ENCODE assay signal across 30 mouse cellular contexts in genomic region chr2:60893042-60893441, GRCm38 (mm10).
A peak's percentile ranks its signal among the peaks of the same experiment; 100 is the strongest.
DNase-seq lines count a peak whose midpoint lies in the region; ATAC-seq and TF ChIP-seq lines count a peak whose summit lies in the region.
"Had no signal": no experiment of that assay in that cellular context is flagged by ENCODE, and none has a peak within 500 bp of the region (broad histone marks: within the 10 kb centered on the region; RNA-seq: fewer than 3 reads in every experiment).

No protein-coding gene starts in this region.

- H3K4me1 ChIP-seq in heart, postnatal 0 days (ENCODE audit: control insufficient read depth, insufficient read depth), result peaks cover 6% of the 10 kb centered on the region; the same call in 1 of the 2 replicates
- H3K4me1 ChIP-seq in liver, embryonic 16.5 days (ENCODE audit: control insufficient read depth, low read depth, low read length), result no peaks in the 10 kb centered on the region; the same call in 1 of the 2 replicates
- H3K4me1 ChIP-seq: forebrain, embryonic 12.5 days; hindbrain, embryonic 12.5 days had no signal

- no peak for ATAC-seq in heart, postnatal 0 days (ENCODE audit: insufficient read depth, low read depth)
- 0 out of 2 replicates have a peak, but pooled peaks have one; percentile 19 for ATAC-seq in liver, embryonic 16.5 days (ENCODE audit: low read depth)
- ATAC-seq: intestine, postnatal 0 days; Patski had no signal

- no peaks in the 10 kb centered on the region for H3K36me3 ChIP-seq in heart, postnatal 0 days (replicated peaks; ENCODE audit: control insufficient read depth, insufficient read depth, low read length)
- H3K36me3 ChIP-seq in liver, embryonic 16.5 days (ENCODE audit: control insufficient read depth, insufficient read depth), result no peaks in the 10 kb centered on the region
- H3K36me3 ChIP-seq: embryonic facial prominence, embryonic 13.5 days; forebrain, embryonic 12.5 days; G1E; heart, embryonic 12.5 days; hindbrain, embryonic 12.5 days; limb, embryonic 10.5 days; lung, embryonic 15.5 days; stomach, embryonic 15.5 days had no signal

- no peak overlapping the region for H3K9ac ChIP-seq in heart, postnatal 0 days (replicated peaks; ENCODE audit: low read depth, low read length)
- H3K9ac ChIP-seq in liver, embryonic 16.5 days (ENCODE audit: low read depth, low read length), result no peak overlapping the region
- H3K9ac ChIP-seq: embryonic facial prominence, embryonic 13.5 days; forebrain, embryonic 12.5 days; heart, embryonic 12.5 days; hindbrain, embryonic 12.5 days; lung, embryonic 15.5 days; stomach, embryonic 15.5 days had no signal

- H3K27me3 ChIP-seq in heart, postnatal 0 days (ENCODE audit: control insufficient read depth, insufficient read depth, low read length), result no peaks in the 10 kb centered on the region
- H3K27me3 ChIP-seq in liver, embryonic 16.5 days (ENCODE audit: control insufficient read depth, insufficient read depth, low read depth, low read length), result no peaks in the 10 kb centered on the region
- H3K27me3 ChIP-seq: CH12.LX; embryonic facial prominence, embryonic 13.5 days; heart, embryonic 12.5 days; hindbrain, embryonic 12.5 days; lung, embryonic 15.5 days; Patski; stomach, embryonic 15.5 days had no signal

- no peak for TF ChIP-seq EP300 in heart, postnatal 0 days (IDR thresholded peaks at IDR 0.05; ENCODE audit: low read depth)

- H3K4me3 ChIP-seq in heart, postnatal 0 days (ENCODE audit: low read depth, low read length), result no peak overlapping the region
- H3K4me3 ChIP-seq in liver, embryonic 16.5 days (ENCODE audit: low read depth, low read length), result no peak overlapping the region
- H3K4me3 ChIP-seq: embryonic facial prominence, embryonic 13.5 days; erythroblast, embryonic 14.5 days; forebrain, embryonic 12.5 days; heart, embryonic 12.5 days; hindbrain, embryonic 12.5 days; limb, embryonic 10.5 days; lung, embryonic 15.5 days; stomach, embryonic 15.5 days had no signal

- TF ChIP-seq CTCF in heart, postnatal 0 days (IDR thresholded peaks at IDR 0.05; ENCODE audit: low read depth), result no peak

- no peak overlapping the region for H3K4me2 ChIP-seq in heart, postnatal 0 days (ENCODE audit: low read depth, low read length)
- H3K4me2 ChIP-seq in liver, embryonic 16.5 days (ENCODE audit: low read depth, low read length), result no peak overlapping the region
- H3K4me2 ChIP-seq: embryonic facial prominence, embryonic 13.5 days; forebrain, embryonic 12.5 days; heart, embryonic 12.5 days; hindbrain, embryonic 12.5 days; liver, embryonic 11.5 days; lung, embryonic 15.5 days; stomach, embryonic 15.5 days had no signal

- H3K9me3 ChIP-seq in heart, postnatal 0 days (replicated peaks; ENCODE audit: control insufficient read depth, low read length), result no peaks in the 10 kb centered on the region
- H3K9me3 ChIP-seq in liver, embryonic 16.5 days (replicated peaks; ENCODE audit: control insufficient read depth, low read length), result no peaks in the 10 kb centered on the region
- H3K9me3 ChIP-seq: embryonic facial prominence, embryonic 13.5 days; forebrain, embryonic 12.5 days; G1E; heart, embryonic 12.5 days; hindbrain, embryonic 12.5 days; limb, embryonic 10.5 days; lung, embryonic 15.5 days; stomach, embryonic 15.5 days had no signal

- no peak for DNase-seq in heart, postnatal 0 days (ENCODE audit: low spot score)
- no peak for DNase-seq in heart, postnatal 25 days (ENCODE audit: low spot score)
- no peak for DNase-seq in liver
- DNase-seq in adipocyte (ENCODE audit: low spot score), result peak; percentile 46
- DNase-seq in kidney, postnatal 10 days, result peak; percentile 40
- no peak for DNase-seq in layer of hippocampus, adult 9-10 months (ENCODE audit: low spot score)
- DNase-seq: B cell, adult 2 months; cerebellum, adult 2 months; cerebellum, postnatal 25 days; embryo, embryonic 11 days; gastrocnemius, postnatal 25 days; heart, adult 18-20 months; heart, postnatal 14 days; midbrain, embryonic 14.5 days; thymus, adult 18-20 months; thymus, postnatal 4 days had no signal

- H3K27ac ChIP-seq in heart, postnatal 0 days (ENCODE audit: low read depth), result 0 out of 2 replicates have a peak overlapping the region, but pooled peaks have one; percentile 15
- H3K27ac ChIP-seq in liver, embryonic 16.5 days (ENCODE audit: low read length), result no peak overlapping the region
- H3K27ac ChIP-seq: embryonic facial prominence, embryonic 13.5 days; forebrain, embryonic 12.5 days; hindbrain, embryonic 12.5 days; limb, embryonic 10.5 days; lung, embryonic 15.5 days; stomach, embryonic 15.5 days had no signal

- WGBS in heart, postnatal 0 days, result 76% methylated on average over 1 of the region's 1 CpGs
- 70% methylated on average over 1 of the region's 1 CpGs for WGBS in liver, embryonic 16.5 days (ENCODE audit: insufficient replicate concordance)

- intact Hi-C loops in heart, postnatal 25 days (cut with DNase I), result no loop called here

Comparison
In these comparisons a context has a peak if more than half of its experiments do, and no peak if none do; other contexts are left out.
1. DNase-seq: peak in adipocyte (single experiment) and kidney, postnatal 10 days (single experiment); none in heart, postnatal 0 days (single experiment), heart, postnatal 25 days (single experiment), liver (single experiment) and layer of hippocampus, adult 9-10 months (single experiment).